In genomic region chr1:92180141-92181137, GRCm38 (mm10) we compare ENCODE assay signal across 8 mouse cellular contexts. TPM values are rescaled to one million over a fixed set of nuclear protein-coding genes. Genes with fewer than 3 reads are reported as not detected.
DNase-seq lines count a peak whose midpoint lies in the region; ATAC-seq and TF ChIP-seq lines count a peak whose summit lies in the region.

No protein-coding gene starts in this region.

- peak; percentile 94 for ATAC-seq in G1E (ENCODE audit: extremely low read depth, insufficient number of reproducible peaks, low FRiP score, poor library complexity, severe bottlenecking)
- ATAC-seq in forebrain, embryonic 16.5 days = peak; percentile 98
- peak; percentile 99 for ATAC-seq in lung, embryonic 14.5 days (ENCODE audit: insufficient read depth)

- H3K36me3 ChIP-seq in G1E (replicated peaks) = peaks cover 23% of the 10 kb centered on the region
- H3K36me3 ChIP-seq in forebrain, embryonic 16.5 days (ENCODE audit: control insufficient read depth, insufficient read depth) = no peaks in the 10 kb centered on the region
- no peaks in the 10 kb centered on the region for H3K36me3 ChIP-seq in lung, embryonic 14.5 days (ENCODE audit: insufficient read depth)
- H3K36me3 ChIP-seq in thymus, adult 2 months (ENCODE audit: control insufficient read depth, insufficient read depth, low read length) = no peaks in the 10 kb centered on the region

- H3K4me3 ChIP-seq in G1E (ENCODE audit: low read depth, low read length) = peak overlapping the region; percentile 79
- H3K4me3 ChIP-seq in forebrain, embryonic 16.5 days (replicated peaks; ENCODE audit: low read length) = peak overlapping the region; percentile 90
- peak overlapping the region; percentile 81 for H3K4me3 ChIP-seq in layer of hippocampus, adult 2 months
- peak overlapping the region; percentile 74 for H3K4me3 ChIP-seq in lung, embryonic 14.5 days (ENCODE audit: low read depth, low read length)
- peak overlapping the region; percentile 85 for H3K4me3 ChIP-seq in olfactory bulb, adult 2 months (ENCODE audit: insufficient read depth, low read depth, low read length)
- peak overlapping the region; percentile 88 for H3K4me3 ChIP-seq in thymus, adult 2 months (ENCODE audit: control insufficient read depth, insufficient read depth, low read length)

- H3K9ac ChIP-seq in forebrain, embryonic 16.5 days (replicated peaks; ENCODE audit: low read depth, low read length) = peak overlapping the region; percentile 82
- H3K9ac ChIP-seq in lung, embryonic 14.5 days = peak overlapping the region; percentile 82

- peak overlapping the region; percentile 51 for H3K4me2 ChIP-seq in forebrain, embryonic 16.5 days (ENCODE audit: low read length)
- peak overlapping the region; percentile 88 for H3K4me2 ChIP-seq in lung, embryonic 14.5 days

- TF ChIP-seq POLR2A in olfactory bulb, adult 2 months (IDR thresholded peaks at IDR 0.05; ENCODE audit: insufficient read depth, low read depth, low read length) = peak; percentile 94
- peak; percentile 89 for TF ChIP-seq POLR2A in thymus, adult 2 months (IDR thresholded peaks at IDR 0.05; ENCODE audit: control insufficient read depth, extremely low read depth, insufficient read depth, low read length, poor library complexity)

- no peak for TF ChIP-seq CTCF in G1E (IDR thresholded peaks at IDR 0.05; ENCODE audit: low read depth, low read length)
- 0 out of 2 replicates have a peak, but pooled peaks have one; percentile 29 for TF ChIP-seq CTCF in layer of hippocampus, adult 2 months (conservative IDR thresholded peaks at IDR 0.05)
- no peak for TF ChIP-seq CTCF in lung, embryonic 14.5 days (IDR thresholded peaks at IDR 0.05; ENCODE audit: low read depth)
- TF ChIP-seq CTCF in olfactory bulb, adult 2 months (IDR thresholded peaks at IDR 0.05; ENCODE audit: insufficient read depth, low read depth, low read length) = no peak
- TF ChIP-seq CTCF in thymus, adult 2 months (IDR thresholded peaks at IDR 0.05; ENCODE audit: borderline replicate concordance, control insufficient read depth, extremely low read depth, insufficient read depth, low read length, poor library complexity) = peak; percentile 53; the same call in 1 of the 2 replicates

- H3K27me3 ChIP-seq in G1E (ENCODE audit: insufficient read depth, low read length) = peaks cover 17% of the 10 kb centered on the region
- no peaks in the 10 kb centered on the region for H3K27me3 ChIP-seq in forebrain, embryonic 16.5 days (replicated peaks; ENCODE audit: control insufficient read depth, insufficient read depth, low read length)
- H3K27me3 ChIP-seq in lung, embryonic 14.5 days (ENCODE audit: insufficient read depth, low read length) = no peaks in the 10 kb centered on the region
- no peaks in the 10 kb centered on the region for H3K27me3 ChIP-seq in thymus, adult 2 months (ENCODE audit: control insufficient read depth, insufficient read depth, low read length)

- under 1% methylated on average over 89 of the region's 97 CpGs for WGBS in forebrain, embryonic 16.5 days
- under 1% methylated on average over 79 of the region's 97 CpGs for WGBS in lung, embryonic 14.5 days
- 5% methylated on average over 96 of the region's 97 CpGs for WGBS in olfactory bulb, adult 2 months
- WGBS in thymus, adult 2 months = 5% methylated on average over 97 of the region's 97 CpGs

- intact Hi-C loops in heart, postnatal 36 days (cut with DNase I) = no loop called here

- peak overlapping the region; percentile 99 for H3K27ac ChIP-seq in forebrain, embryonic 16.5 days (ENCODE audit: low read length)
- peak overlapping the region; percentile 98 for H3K27ac ChIP-seq in layer of hippocampus, adult 2 months
- peak overlapping the region; percentile 96 for H3K27ac ChIP-seq in lung, embryonic 14.5 days (ENCODE audit: low read depth)
- H3K27ac ChIP-seq in olfactory bulb, adult 2 months (ENCODE audit: insufficient read depth, low read depth, low read length) = peak overlapping the region; percentile 96
- peak overlapping the region; percentile 87 for H3K27ac ChIP-seq in thymus, adult 2 months (ENCODE audit: control insufficient read depth, insufficient read depth, low read length)

- peaks cover 45% of the 10 kb centered on the region for H3K4me1 ChIP-seq in G1E (ENCODE audit: insufficient read depth, low read depth, low read length)
- H3K4me1 ChIP-seq in forebrain, embryonic 16.5 days (replicated peaks; ENCODE audit: control insufficient read depth, insufficient read depth, low read length) = peaks cover 29% of the 10 kb centered on the region
- 0 out of 2 replicates have a peak, but pooled peaks cover 3% of the 10 kb centered on the region for H3K4me1 ChIP-seq in lung, embryonic 14.5 days (ENCODE audit: insufficient read depth)
- peaks cover 13% of the 10 kb centered on the region for H3K4me1 ChIP-seq in olfactory bulb, adult 2 months (ENCODE audit: control insufficient read depth, insufficient read depth, low read length)
- peaks cover 28% of the 10 kb centered on the region for H3K4me1 ChIP-seq in thymus, adult 2 months (replicated peaks; ENCODE audit: control insufficient read depth, insufficient read depth, low read length)

- peak; percentile 99 for DNase-seq in G1E (ENCODE audit: low spot score)
- peak; percentile 100 for DNase-seq in cerebellum, adult 18-20 months
- DNase-seq in heart, postnatal 36 days = peak; percentile 98 to 99
- DNase-seq in layer of hippocampus, adult 2 months (ENCODE audit: low spot score in 2 of 2) = peak; percentile 100
- DNase-seq in lung, embryonic 14.5 days = peak; percentile 100
- peak; percentile 99 for DNase-seq in thymus, adult 2 months

- no peaks in the 10 kb centered on the region for H3K9me3 ChIP-seq in G1E (replicated peaks)
- no peaks in the 10 kb centered on the region for H3K9me3 ChIP-seq in forebrain, embryonic 16.5 days (ENCODE audit: control insufficient read depth, low read length)
- H3K9me3 ChIP-seq in lung, embryonic 14.5 days (ENCODE audit: low read depth, low read length) = no peaks in the 10 kb centered on the region

RNA-seq across cellular contexts. Expression of gene Hdac4, which starts 15.1 kb away (rescaled TPM):
- total RNA-seq in G1E (2014; fragmentation: Nextera tagmentation) (27.2 and 36.4 TPM in 2 replicates), G1E (2017) (15.0 and 15.6 TPM in 2 replicates)
- polyA plus RNA-seq in G1E (2012) = 18.8 and 19.7 TPM in 2 replicates
- polyA plus RNA-seq in forebrain, embryonic 16.5 days (2015; fragmentation: Nextera tagmentation; extraction: Ambion mirVana) = 31.3 and 32.8 TPM in 2 replicates
- 10 to 100 TPM; 48.4 to 52.1 TPM for total RNA-seq in heart, postnatal 36 days (2021)
- 100 to 1,000 TPM in 1 of 2 experiments, 10 to 100 TPM in 1; 97.2 to 106 TPM for total RNA-seq in layer of hippocampus, adult 2 months (2021)
- 17.4 and 20.2 TPM in 2 replicates for polyA plus RNA-seq in lung, embryonic 14.5 days (2014; fragmentation: Nextera tagmentation; extraction: Ambion mirVana)
- not detected in 2 replicates for polyA plus RNA-seq in olfactory bulb, adult 2 months (2012; ENCODE audit: insufficient read depth, insufficient read length, low replicate concordance, missing spikeins)
- polyA plus RNA-seq in thymus, adult 2 months (2012; rRNA removed) = 33.2 and 45.0 TPM in 2 replicates

Comparison
In these comparisons a context has a peak if more than half of its experiments do, and no peak if none do; other contexts are left out.
1. Peak in every context shown above with its lines: DNase-seq, ATAC-seq, H3K4me3 ChIP-seq and H3K27ac ChIP-seq.
2. CTCF ChIP-seq: peak in layer of hippocampus, adult 2 months (single experiment) and thymus, adult 2 months (single experiment); none in G1E (single experiment), lung, embryonic 14.5 days (single experiment) and olfactory bulb, adult 2 months (single experiment).